Mouse (Mus musculus) hindbrain, postnatal 0 days (tissue): ENCODE measurements around the gene Pacsin1. TPM values are rescaled to one million over a fixed set of nuclear protein-coding genes. Genes with fewer than 3 reads are reported as not detected.

Source experiments
- ATAC-seq: fragments of 200-750 bp; cut with Nextera tagmentation; 2 replicates; pipeline ENCODE4 v1.8.0; 2017; ENCODE audit warnings: mild to moderate bottlenecking, moderate TSS enrichment, moderate library complexity
- DNase-seq: peaks from one replicate; pipeline ENCODE4 v3.0.0-alpha.2; 2015; ENCODE audit warnings: low spot score
- H3K27ac ChIP-seq: fragments of 300-500 bp; sonication (generic); 2 replicates; pipeline ENCODE4 v1.5.1; 2014; ENCODE audit warnings: mild to moderate bottlenecking
- H3K27me3 ChIP-seq: fragments of 300-500 bp; sonication (generic); 2 replicates; pipeline ENCODE4 v1.6.1; 2014; ENCODE audit warnings: low read length, mixed read lengths; ENCODE audit not compliant: insufficient read depth
- H3K36me3 ChIP-seq: fragments of 300-500 bp; sonication (generic); 2 replicates; pipeline ENCODE4 v1.6.1; 2014; ENCODE audit warnings: low read length, mixed read lengths; ENCODE audit not compliant: insufficient read depth
- H3K4me1 ChIP-seq: fragments of 300-500 bp; sonication (generic); 2 replicates; pipeline ENCODE4 v1.6.1; 2014; ENCODE audit warnings: antibody characterized with exemption, low read length, mixed read lengths; ENCODE audit not compliant: insufficient read depth
- H3K4me2 ChIP-seq: fragments of 300-500 bp; sonication (generic); 2 replicates; pipeline ENCODE4 v1.6.1; 2014; ENCODE audit warnings: low read depth, mild to moderate bottlenecking, low read length, moderate library complexity, mixed read lengths
- H3K4me3 ChIP-seq: fragments of 300-500 bp; sonication (generic); 2 replicates; pipeline ENCODE4 v1.5.1; 2014; ENCODE audit warnings: low read length
- H3K9ac ChIP-seq: fragments of 300-500 bp; sonication (generic); replicated peaks from 2 replicates; pipeline ENCODE4 v1.6.1; 2014; ENCODE audit warnings: mild to moderate bottlenecking, low read length, moderate library complexity, mixed read lengths
- H3K9me3 ChIP-seq: fragments of 300-500 bp; sonication (generic); 2 replicates; pipeline ENCODE4 v1.6.1; 2016; ENCODE audit warnings: low read length, mixed read lengths
- CTCF ChIP-seq: IDR thresholded peaks from 2 replicates; pipeline ENCODE4 v1.5.1; 2016; ENCODE audit warnings: antibody characterized with exemption, control low read depth, low read depth
- WGBS: fragments of 180-500 bp; shearing (Covaris S2); extraction: QIAGEN DNeasy Blood & Tissue Kit; methylation state at CpG from one replicate; pipeline ENCODE4 v1.1.7; 2014; 5-methylcytosine and 5-hydroxymethylcytosine counted together
- polyA plus RNA-seq: library from polyadenylated mRNA; unstranded; fragments of >200 nt; fragmentation: Nextera tagmentation; extraction: Ambion mirVana; gene quantifications from 2 replicates; pipeline ENCODE4 v1.2.1, GENCODE M21; 2015
- total RNA-seq: library from RNA; depleted of rRNA; stranded (reverse); fragments of >200 nt; gene quantifications from 2 replicates; pipeline ENCODE4 v1.2.3, GENCODE M21; 2014; rRNA removed

Pacsin1 gene
- total RNA-seq (38.3 and 62.9 TPM in 2 replicates), polyA plus RNA-seq (80.0 and 85.1 TPM in 2 replicates)

GRCm38 (mm10) chr17:27655089-27656010 is at the start of gene Pacsin1:
Pacsin1 (plus strand) TSS chr17:27655509.
- DNase-seq (peak; percentile 86), ATAC-seq (peak; percentile 85)
- peak within 1 kb of the TSS; percentile 72 for H3K4me2 ChIP-seq
- no peaks in the 10 kb centered on the region for H3K27me3 ChIP-seq
- no peak for TF ChIP-seq CTCF
- no peaks in the 10 kb centered on the region for H3K9me3 ChIP-seq
- no peaks in the 10 kb centered on the region for H3K36me3 ChIP-seq
- peak within 1 kb of the TSS; percentile 57 for H3K9ac ChIP-seq
- 1% methylated on average over 61 of the region's 65 CpGs for WGBS
- H3K27ac ChIP-seq: peak within 1 kb of the TSS; percentile 80
- H3K4me3 ChIP-seq: peak within 1 kb of the TSS; percentile 61
- H3K4me1 ChIP-seq: peaks cover 8% of the 10 kb centered on the region; the same call in 1 of the 2 replicates

GRCm38 (mm10) chr17:27609576-27609975 is 45.7 kb upstream of the Pacsin1 start:
- peaks cover 19% of the 10 kb centered on the region; the same call in 1 of the 2 replicates for H3K4me1 ChIP-seq
- ATAC-seq (no peak), DNase-seq (no peak)
- H3K9me3 ChIP-seq: no peaks in the 10 kb centered on the region
- TF ChIP-seq CTCF: no peak
- H3K27me3 ChIP-seq: no peaks in the 10 kb centered on the region
- no peaks in the 10 kb centered on the region for H3K36me3 ChIP-seq
- no peak overlapping the region for H3K27ac ChIP-seq
- 78% methylated on average over 7 of the region's 7 CpGs for WGBS
- no peak overlapping the region for H3K4me2 ChIP-seq
- no peak overlapping the region for H3K9ac ChIP-seq
- no peak overlapping the region for H3K4me3 ChIP-seq

GRCm38 (mm10) chr17:27610679-27611518 is 44.4 kb upstream of the Pacsin1 start:
- H3K9ac ChIP-seq: no peak overlapping the region
- TF ChIP-seq CTCF: no peak
- no peak overlapping the region for H3K4me2 ChIP-seq
- H3K36me3 ChIP-seq: no peaks in the 10 kb centered on the region
- WGBS: 51% methylated on average over 10 of the region's 10 CpGs
- no peak overlapping the region; the same call in 1 of the 2 replicates for H3K27ac ChIP-seq
- DNase-seq: peak; percentile 54
- H3K27me3 ChIP-seq: no peaks in the 10 kb centered on the region
- peak; percentile 49; the same call in 1 of the 2 replicates for ATAC-seq
- no peak overlapping the region for H3K4me3 ChIP-seq
- peaks cover 19% of the 10 kb centered on the region; the same call in 1 of the 2 replicates for H3K4me1 ChIP-seq
- H3K9me3 ChIP-seq: no peaks in the 10 kb centered on the region

GRCm38 (mm10) chr17:27611519-27611884 is 43.8 kb upstream of the Pacsin1 start:
- Histone ChIP-seq H3K36me3 (no peaks in the 10 kb centered on the region), H3K4me2 (no peak overlapping the region), H3K4me3 (no peak overlapping the region), H3K27ac (no peak overlapping the region; the same call in 1 of the 2 replicates), H3K9ac (no peak overlapping the region), H3K9me3 (no peaks in the 10 kb centered on the region), H3K4me1 (peaks cover 19% of the 10 kb centered on the region; the same call in 1 of the 2 replicates), H3K27me3 (no peaks in the 10 kb centered on the region)
- no peak for TF ChIP-seq CTCF
- 61% methylated on average over 3 of the region's 3 CpGs for WGBS
- ATAC-seq (no peak), DNase-seq (no peak)

- Histone ChIP-seq H3K9me3 (no peaks in the 10 kb centered on the region), H3K27me3 (no peaks in the 10 kb centered on the region), H3K4me2 (no peak overlapping the region), H3K9ac (no peak overlapping the region), H3K27ac (no peak overlapping the region), H3K36me3 (no peaks in the 10 kb centered on the region; the same call in 1 of the 2 replicates), H3K4me1 (peaks cover 19% of the 10 kb centered on the region; the same call in 1 of the 2 replicates), H3K4me3 (no peak overlapping the region)
- WGBS: 82% methylated on average over 5 of the region's 5 CpGs
- DNase-seq: no peak
- no peak for TF ChIP-seq CTCF
- ATAC-seq: no peak
These were observed 43.3 kb upstream of the Pacsin1 start for GRCm38 (mm10) chr17:27611994-27612393.

GRCm38 (mm10) chr17:27613016-27613415 is 42.3 kb upstream of the Pacsin1 start:
- H3K9me3 ChIP-seq: no peaks in the 10 kb centered on the region
- WGBS: 38% methylated on average over 4 of the region's 4 CpGs
- DNase-seq (no peak), ATAC-seq (no peak)
- H3K9ac ChIP-seq: no peak overlapping the region
- H3K4me3 ChIP-seq: no peak overlapping the region
- H3K36me3 ChIP-seq: no peaks in the 10 kb centered on the region; the same call in 1 of the 2 replicates
- H3K4me1 ChIP-seq: peaks cover 19% of the 10 kb centered on the region; the same call in 1 of the 2 replicates
- H3K27ac ChIP-seq: peak overlapping the region; percentile 16; the same call in 1 of the 2 replicates
- no peak for TF ChIP-seq CTCF
- H3K27me3 ChIP-seq: no peaks in the 10 kb centered on the region
- no peak overlapping the region for H3K4me2 ChIP-seq
